Mouse (Mus musculus) layer of hippocampus, adult 8-10 months (tissue): Measurements from ENCODE around the gene Mterf2. TPM values are rescaled to one million over a fixed set of nuclear protein-coding genes. Genes with fewer than 3 reads are reported as not detected.

Experiments used
- total RNA-seq, 4 experiments: library from RNA; stranded (reverse); gene quantifications; 2 replicates each; pipeline ENCODE4 v1.2.4; 2022

Mterf2 gene
- total RNA-seq, 4 experiments from 2014 or later: 16.3 to 20.9 (median 18.4) TPM

Other genes starting within 250 kb of the Mterf2 start
- 10 to 100 TPM; 36.1 to 51.0 (median 45.1) TPM for gene Ric8b, start 210.4 kb downstream of the Mterf2 start, total RNA-seq
- gene Fhl4, start 25.5 kb downstream of the Mterf2 start, total RNA-seq: 1 to 10 TPM in 1 of 4 experiments, under 1 TPM in 3; 0.56 to 1.4 (median 0.68) TPM
- gene Tmem263, start 25.4 kb downstream of the Mterf2 start, total RNA-seq: 10 to 100 TPM; 27.3 to 33.8 (median 30.6) TPM
- gene Cry1, start 57.0 kb upstream of the Mterf2 start, total RNA-seq: 10 to 100 TPM; 13.9 to 14.9 (median 14.4) TPM